Mouse (Mus musculus) frontal cortex, postnatal 14 days (tissue): Measurements from ENCODE around the gene Ldlr.

Source experiments
- DNase-seq, 2 experiments: peaks; one replicate each; pipeline ENCODE4 v3.0.0; 2022; ENCODE audit warnings: low spot score in 2 of 2

Ldlr gene

DNA sequence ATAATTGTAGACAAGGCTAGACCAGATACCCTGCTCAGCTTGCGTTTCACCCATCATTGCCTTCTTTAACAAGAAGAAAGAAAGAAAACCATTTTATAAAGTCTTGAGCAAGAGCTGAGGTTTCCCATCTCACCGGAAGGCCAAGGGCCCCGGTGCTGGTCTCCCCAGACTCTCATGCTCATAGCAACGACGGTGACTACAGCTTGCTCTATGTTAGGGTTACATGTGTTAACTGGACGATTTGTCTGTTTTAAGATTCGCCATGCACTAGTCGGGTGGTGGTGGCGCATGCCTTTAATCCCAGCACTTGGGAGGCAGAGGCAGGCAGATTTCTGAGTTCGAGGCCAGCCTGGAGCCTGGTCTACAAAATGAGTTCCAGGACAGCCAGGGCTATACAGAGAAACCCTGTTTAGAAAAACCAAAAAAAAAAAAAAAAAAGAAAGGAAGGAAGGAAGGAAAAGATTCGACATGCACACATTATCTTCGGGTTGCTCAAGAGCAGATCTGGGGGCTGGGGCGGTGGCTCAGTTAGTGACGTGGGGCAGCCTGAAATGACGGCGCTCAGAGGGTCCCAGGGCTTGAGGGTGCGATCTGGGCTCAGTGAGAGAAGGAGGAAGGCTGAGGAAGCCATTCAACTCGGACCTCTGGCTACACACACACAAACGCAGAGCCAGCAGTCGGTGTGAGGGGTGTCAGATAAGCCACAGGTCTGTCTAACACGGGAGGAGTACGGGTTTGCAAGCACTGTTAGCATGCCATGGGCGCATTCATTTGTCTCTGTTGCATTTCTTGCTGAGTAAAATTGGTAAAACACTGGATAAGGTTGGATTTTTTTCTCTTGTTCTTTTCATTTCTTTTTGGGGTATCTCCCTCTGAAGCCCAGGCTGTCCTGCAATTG lies 2.2 kb downstream of the Ldlr start:
- DNase-seq = no peak

DNA sequence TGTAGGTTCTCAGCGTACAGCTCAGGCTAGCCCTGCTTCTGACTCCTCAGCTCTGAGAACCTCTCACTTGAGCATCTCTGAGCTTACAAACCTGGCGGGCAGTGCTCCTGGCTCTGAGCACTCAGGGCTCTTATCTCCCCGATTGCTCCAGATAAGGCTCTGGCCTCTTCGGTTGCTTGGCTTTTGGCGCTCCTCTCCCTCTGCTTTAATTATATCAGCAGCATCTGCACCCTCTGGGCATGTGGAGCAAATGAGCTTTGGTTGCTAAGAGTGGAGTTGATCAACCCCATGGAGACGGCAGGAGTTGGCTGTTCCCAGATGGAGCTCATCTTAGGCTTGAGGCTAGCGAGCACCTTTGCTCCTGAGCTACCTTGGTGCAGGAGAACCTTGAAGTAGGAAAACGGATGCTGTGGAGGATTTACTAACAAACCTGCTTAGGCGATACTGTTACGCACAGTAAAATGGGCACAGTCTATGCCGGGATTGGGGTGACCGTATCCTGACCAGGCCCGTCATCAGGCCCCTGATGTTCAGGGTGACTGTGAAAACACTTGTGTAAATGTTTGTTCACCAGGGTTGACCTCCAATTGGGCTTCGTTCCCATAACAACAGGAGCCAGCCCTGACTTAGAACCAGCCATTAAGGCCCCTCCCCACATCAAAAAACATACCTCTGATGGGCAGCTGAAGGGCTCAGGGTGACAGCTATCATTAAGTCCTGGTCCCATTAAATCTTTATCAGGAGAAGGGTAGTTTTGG lies 3.1 kb downstream of the Ldlr start:
- no peak for DNase-seq

DNA sequence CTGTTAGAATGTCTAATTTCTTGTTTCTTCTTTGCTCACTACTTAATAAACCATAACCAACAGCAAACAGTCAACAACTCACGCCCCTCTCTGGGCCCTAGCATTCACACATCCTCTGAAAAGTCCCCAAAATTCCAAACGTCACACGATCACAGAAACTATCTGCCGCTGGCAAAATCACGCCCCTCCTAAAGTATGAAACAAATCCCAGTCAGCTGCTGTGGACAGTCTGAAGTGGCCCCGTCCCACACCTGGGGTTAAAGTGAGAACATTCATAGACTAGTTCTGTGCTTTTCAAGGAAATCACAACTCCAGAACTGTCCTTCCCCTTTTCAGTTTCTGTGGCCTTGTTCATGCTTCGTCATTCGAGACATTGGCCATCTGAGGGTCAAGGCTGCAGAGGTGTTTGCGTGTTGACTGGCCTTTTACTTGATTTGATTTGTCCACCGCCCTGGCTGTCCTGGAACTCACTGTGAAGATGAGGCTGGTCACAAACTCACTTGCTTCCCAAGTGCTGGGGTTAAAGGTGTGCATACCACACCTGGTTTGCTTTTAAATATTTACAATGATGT lies 5.1 kb downstream of the Ldlr start:
- no peak for DNase-seq

DNA sequence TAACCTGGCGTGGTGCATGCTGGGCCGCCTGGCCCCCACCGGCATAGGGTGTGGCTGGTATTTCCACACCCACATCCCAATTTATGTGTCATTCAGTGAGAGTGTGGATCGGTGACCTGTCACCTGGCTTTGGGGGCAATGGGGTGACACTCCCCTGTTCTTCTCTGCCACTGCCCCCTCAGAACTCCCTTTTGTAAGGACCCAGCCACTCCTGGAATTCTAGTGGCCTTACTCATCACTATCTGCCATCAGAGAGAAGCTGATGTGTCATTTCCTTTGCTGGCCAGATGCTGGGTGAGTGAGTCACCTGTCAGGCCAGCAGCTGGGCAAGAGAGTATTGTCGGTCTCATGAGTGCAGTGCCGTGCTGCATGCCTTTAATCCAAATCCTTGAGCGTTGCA lies 6.0 kb downstream of the Ldlr start:
- no peak for DNase-seq

DNA sequence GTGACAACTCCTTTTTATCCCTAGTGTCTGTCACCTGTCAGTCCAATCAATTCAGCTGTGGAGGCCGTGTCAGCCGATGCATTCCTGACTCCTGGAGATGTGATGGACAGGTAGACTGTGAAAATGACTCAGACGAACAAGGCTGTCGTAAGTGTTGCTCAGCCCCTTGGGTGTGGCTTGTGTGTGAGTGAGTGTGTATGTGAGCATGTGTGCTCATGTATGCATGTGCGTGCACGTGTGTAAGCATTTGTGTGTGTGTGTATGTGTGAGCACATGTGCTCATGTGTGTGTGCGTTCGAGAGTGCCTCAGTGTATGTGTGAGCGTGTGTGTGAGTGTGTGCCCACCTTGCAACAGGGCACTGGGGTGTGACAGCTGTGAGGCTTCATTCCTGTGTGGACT lies 9.0 kb downstream of the Ldlr start:
- DNase-seq = no peak

DNA sequence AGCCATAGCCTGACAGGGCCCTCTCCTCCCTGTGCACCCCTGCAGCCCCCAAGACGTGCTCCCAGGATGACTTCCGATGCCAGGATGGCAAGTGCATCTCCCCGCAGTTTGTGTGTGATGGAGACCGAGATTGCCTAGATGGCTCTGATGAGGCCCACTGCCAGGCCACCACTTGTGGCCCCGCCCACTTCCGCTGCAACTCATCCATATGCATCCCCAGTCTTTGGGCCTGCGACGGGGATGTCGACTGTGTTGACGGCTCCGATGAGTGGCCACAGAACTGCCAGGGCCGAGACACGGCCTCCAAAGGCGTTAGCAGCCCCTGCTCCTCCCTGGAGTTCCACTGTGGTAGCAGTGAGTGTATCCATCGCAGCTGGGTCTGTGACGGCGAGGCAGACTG lies 10.2 kb downstream of the Ldlr start:
- DNase-seq = no peak

DNA sequence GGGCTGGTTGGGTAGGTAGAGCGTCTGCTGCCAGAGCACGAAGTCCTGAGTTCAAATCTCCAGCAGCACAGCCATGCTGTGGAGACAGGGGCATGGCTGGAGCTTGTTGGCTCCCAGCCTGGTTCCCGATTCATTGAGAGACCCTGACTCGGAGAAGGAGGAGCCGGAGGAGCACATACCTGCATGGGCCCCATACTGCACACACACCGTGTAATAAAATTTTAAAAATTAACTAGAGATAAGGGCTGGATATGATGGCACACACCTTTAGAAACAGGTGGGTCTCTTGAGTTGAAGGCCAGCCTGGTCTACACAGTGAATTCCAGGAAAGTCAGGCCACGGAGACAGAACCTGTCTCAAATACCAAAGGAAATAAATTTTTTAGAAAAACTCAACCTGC lies 10.7 kb downstream of the Ldlr start:
- no peak for DNase-seq

DNA sequence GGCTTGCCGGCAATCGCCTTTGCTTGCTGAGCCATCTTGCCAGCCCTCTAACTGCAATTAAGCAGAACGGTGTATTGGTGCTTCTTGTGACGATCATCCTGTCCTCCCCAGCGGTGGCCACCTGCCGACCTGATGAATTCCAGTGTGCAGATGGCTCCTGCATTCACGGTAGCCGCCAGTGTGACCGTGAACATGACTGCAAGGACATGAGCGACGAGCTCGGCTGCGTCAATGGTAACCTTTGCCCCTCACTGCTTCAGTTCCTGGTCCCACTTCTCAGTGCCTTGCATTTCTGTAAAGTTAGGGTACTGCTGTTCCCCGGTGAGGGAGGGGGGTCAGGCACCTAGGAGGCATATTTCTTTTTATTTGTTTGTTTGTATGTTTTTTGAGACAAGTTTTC lies 11.8 kb downstream of the Ldlr start:
- no peak for DNase-seq

DNA sequence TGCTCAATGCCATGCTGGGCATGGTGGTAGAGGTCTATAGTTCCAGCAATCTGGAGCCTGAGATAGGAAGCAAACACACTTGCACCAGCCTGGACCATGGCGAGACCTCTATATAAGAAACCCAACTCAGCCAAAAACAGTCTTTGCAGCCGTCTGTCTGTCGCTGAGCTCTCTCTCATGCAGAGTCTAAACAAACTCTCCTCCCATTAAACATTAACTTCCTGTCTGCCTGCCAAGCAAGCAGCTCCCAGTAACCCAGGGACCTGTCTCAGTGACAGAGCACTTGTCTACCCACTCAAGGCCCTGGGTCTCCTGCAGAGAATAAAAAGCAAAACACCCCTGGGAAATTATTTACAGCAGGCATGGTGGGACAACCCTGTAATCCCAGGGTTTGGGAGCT lies 13.3 kb downstream of the Ldlr start:
- DNase-seq = no peak

DNA sequence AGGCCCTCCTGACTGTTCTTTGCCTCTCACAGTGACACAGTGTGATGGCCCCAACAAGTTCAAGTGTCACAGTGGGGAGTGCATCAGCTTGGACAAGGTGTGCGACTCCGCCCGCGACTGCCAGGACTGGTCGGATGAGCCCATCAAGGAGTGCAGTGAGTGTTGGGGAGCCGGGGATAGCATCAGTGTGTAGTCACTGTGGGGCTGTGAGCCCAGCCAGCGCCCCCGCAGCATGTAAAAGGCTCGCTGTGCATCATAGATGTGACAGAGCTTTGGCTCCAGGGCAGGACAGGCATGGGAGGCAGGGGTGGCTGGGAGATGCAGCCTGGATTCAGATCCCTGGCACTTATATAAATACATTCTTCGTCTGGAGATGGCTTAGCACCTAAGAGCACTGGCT lies 13.9 kb downstream of the Ldlr start:
- DNase-seq = no peak

DNA sequence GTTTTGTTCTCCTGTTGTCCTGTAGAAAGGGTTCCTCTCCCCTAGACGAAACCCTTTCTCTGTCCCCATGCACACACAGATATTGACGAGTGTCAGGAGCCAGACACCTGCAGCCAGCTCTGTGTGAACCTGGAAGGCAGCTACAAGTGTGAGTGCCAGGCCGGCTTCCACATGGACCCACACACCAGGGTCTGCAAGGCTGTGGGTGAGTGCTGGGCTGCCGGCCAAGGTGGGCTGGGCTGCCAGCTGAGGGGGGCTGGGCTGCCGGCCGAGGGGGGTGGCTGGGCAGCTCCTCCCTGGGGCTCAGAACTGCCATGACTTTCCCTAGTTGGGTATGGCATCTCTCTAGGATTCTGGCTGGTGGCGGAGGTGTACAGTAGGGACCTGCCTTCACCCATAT lies 15.5 kb downstream of the Ldlr start:
- DNase-seq = no peak

DNA sequence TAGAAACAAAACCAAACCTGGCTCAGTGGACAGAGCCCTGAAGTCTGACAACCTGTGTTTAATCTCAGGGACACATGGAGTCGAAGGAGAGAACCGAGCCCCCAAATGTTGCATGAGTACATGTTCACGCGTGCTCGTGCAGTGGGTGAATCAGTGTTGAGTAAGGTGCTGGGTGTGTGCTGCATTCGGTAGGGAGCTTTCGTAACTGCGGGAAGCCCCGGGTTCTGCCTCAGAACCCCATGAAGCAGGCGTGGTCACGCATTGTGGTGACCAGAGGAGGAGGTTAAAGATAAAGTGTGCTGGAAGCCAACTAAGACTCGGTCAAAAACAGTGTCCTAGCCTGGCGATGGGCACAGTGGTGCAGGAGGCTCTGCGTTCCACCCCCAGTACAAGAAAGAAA lies 17.1 kb downstream of the Ldlr start:
- DNase-seq = no peak

DNA sequence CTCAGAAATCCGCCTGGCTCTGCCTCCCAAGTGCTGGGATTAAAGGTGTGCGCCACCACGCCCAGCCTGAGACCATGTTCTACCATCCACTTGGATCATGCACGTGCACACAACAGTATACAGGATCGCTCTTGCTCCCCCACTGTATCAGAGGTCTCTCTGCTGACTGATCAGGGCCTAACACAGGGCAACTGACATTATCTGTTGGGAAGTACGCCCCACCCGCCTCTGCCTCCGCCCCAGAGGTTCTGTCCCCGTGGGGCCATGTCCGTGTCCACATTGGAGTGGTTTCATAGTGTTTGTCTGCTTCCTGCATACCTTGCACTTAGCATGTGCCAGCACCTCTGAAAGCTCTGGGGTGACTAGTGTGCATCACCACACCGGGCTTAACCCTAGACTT lies 18.2 kb downstream of the Ldlr start:
- no peak for DNase-seq

DNA sequence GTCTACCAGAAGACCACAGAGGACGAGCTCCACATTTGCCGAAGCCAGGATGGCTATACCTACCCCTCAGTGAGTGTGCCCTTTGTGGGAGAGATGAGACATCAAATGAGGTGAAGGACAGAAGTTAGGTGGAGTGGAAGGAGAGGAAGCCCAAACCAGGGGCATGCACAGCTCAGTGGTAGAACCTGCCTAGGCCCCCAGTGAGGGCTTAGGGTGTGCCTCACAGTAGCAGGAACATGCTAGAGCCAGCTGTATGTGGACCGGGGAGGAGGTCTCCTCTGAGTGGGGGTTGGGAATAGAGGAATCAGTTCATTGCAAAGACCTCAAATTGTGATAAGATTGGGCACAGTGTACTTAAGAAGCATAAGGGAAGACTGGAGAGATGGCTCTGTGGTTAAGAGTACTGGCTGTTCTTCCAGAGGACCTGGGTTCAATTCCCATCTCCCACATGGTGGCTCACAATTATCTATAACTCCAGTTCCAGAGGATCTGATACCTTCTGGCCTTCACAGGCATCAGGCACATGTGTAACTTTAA lies 24.0 kb downstream of the Ldlr start:
- DNase-seq = no peak

DNA sequence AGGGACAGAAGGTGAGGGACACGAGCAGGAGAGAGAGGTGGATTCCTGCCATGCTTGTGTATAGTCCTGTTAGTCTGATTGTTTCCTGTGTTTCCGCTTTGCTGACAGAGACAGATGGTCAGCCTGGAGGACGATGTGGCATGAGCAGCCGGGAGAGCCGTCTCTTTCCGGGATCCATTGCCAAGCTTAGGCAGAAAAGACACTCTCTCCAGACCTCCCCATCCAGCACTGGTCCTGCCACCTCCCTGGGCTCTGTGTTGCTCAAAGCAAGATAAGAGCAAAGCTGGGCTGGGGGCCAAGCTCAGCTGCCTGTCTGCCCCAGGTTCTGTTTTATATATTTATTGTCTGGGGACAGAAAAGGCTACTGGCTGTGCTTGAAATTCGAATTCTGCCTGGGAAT lies 24.8 kb downstream of the Ldlr start:
- no peak for DNase-seq

DNA sequence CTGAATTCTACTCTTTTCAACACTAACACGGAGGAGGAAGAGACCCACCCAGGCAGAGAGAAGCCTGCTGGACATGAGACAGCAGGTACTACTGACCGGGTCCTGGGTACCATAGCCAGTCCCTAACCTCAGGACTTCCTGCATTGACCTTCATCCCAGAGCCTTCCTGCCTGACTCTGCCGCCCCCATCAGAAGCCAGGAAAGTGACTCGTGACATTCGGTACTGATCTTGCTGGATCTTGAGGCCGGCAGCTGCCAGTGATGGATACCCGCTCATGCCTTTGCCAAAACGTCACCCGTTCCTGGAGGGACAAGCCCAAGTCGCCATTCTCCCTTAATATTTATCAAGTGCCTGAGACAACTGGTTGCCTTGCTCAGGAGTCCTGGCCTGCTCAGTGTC lies 25.2 kb downstream of the Ldlr start:
- DNase-seq = no peak

DNA sequence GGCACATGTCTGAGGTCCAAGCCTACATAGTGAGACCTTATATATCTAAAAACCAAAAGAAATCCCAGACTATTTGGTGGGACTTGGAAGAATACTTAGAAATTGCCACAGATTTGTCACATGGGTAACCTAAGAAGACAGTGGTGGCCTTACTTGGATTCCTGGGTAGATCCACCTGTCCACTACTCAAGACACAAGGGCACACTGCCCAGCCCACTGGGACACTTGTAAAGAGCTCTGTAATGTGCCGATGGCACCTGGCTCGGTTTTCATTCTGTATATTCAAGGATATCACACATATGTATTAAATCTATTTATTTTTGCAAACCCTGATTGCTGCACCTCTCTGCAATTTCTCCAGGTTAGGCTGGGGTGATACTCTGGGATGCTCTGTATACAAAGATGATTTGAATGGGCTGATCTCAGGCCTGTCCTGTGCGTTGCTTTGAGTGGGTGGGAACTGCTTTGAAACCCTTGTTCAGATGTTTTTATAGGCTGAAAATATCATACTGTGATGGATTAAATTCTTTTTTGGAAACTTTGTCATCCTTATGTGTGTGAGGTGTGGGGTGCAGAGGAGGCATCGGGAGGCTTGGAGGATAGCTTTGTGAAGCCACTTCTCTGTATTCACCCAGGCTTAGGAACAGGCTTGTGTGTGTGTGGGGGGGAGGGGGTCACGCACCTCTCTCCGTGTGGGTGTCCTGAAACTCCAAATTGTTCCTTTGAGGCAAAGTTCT lies 26.3 kb downstream of the Ldlr start:
- no peak for DNase-seq

DNA sequence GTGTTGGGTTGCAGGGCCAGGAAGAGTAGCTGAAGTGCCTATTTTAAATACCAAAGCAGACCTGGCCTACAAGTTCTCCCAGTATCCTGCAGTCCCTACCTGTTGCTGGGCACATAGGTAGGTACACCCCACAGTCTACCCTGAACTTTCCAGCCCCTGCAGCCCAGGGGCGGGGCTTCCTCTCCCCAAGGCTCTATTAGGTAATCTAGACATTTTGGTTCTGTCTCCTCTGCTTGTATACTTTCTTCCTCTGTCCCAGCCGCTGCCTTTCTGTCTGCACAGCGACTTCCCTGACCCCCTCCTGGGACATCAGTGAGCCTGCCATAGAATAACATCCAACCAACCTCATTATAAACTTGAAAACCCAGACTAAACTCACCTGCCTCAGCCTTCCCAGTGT lies 27.1 kb downstream of the Ldlr start:
- DNase-seq = no peak

DNA sequence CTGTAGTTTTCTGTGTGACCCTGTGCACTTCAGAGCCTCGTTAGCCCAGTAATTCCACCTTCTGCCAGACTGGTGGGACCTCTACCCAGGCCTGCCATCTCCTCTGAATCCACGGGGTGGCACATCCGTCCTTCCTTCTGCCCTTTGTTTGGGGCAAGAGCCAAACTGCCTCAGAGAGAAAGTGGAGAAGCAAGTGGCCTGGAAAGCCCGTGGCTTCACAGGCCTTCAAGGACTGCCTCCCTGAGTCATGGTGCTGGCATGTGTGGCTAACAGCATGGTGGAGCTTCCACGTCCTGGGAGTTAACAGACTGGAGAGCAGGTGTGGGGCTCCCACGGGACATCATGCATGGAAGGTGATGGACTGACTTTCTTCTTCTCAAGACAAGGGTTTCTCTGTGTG lies 28.1 kb downstream of the Ldlr start:
- no peak for DNase-seq

DNA sequence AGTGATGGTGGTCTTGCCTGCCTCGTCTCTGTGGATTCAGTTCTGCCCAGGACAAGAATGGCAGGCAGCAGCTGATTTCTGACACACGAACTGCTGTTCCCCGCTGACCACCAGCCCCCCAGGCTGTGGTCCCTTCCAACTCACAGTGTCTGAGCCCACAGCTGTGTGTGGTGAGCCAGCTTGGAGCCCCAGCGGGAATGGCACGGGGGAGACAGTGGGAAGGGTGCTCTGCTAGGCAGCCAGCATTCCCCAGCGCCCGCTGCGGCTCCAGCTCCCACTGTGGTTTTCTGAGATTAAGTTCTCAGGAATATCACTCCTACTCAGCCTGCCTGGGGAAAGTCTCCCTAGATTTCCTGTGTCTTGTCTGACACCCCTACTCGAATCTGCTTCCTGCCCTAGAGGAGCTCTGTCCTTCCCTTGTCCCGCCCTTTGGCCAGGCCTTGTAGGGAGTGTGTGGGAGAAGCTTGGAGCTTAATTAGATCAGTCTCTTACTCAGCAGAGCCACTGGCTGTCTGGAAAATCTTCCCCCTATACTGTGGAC lies 29.0 kb downstream of the Ldlr start:
- no peak for DNase-seq

DNA sequence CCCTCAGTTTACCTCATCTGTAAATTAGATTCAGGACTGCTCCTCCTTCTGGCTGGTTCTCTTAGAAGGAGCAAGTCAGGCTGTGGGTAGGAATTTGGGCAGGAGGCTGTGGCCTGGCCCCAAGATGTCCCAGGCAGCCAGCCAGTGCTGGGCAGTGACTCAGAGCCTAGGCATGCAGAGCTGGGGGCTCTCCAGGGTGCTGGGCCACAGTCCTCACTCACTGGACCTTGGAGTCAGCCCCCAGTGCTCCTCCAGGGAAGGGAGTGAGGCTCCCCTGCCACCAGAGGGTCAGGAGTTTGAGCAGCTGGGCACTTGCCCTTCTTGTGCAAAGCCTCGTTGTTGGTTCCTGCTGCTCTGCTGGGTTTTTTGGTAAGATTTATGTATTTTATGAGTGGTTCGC lies 30.7 kb downstream of the Ldlr start:
- no peak for DNase-seq
